Mouse (Mus musculus): Measurements from ENCODE around the gene Mansc4. TPM values are rescaled to one million over a fixed set of nuclear protein-coding genes. Genes with fewer than 3 reads are reported as not detected.
A peak's percentile ranks its signal among the peaks of the same experiment; 100 is the strongest.

Gene Mansc4
- polyA plus RNA-seq (2016; fragmentation: Nextera tagmentation; extraction: Ambion mirVana): 0.41 and 0.68 TPM in 2 replicates

GRCm38 (mm10) chr6:147086594-147087225, at the start of gene Mansc4:
TSS of gene Mansc4 (minus strand) at chr6:147087032.
- Histone ChIP-seq H3K36me3 (replicated peaks) (no peaks in the 10 kb centered on the region), H3K9me3 (no peaks in the 10 kb centered on the region), H3K9ac (peak within 1 kb of the TSS; percentile 45), H3K4me2 (peak within 1 kb of the TSS; percentile 52), H3K4me3 (replicated peaks) (peak within 1 kb of the TSS; percentile 28), H3K27me3 (peaks cover 12% of the 10 kb centered on the region), H3K27ac (peak within 1 kb of the TSS; percentile 46; the same call in 1 of the 2 replicates), H3K4me1 (peaks cover 13% of the 10 kb centered on the region)
- no peak for ATAC-seq (ENCODE audit: low FRiP score)
- WGBS: 7% methylated on average over 20 of the region's 20 CpGs

GRCm38 (mm10) chr6:147127239-147127638, 40.4 kb upstream of the Mansc4 start:
- H3K27me3 ChIP-seq: no peaks in the 10 kb centered on the region
- ATAC-seq (ENCODE audit: low FRiP score): no peak
- no peaks in the 10 kb centered on the region for H3K4me1 ChIP-seq
- H3K4me2 ChIP-seq: no peak overlapping the region
- H3K36me3 ChIP-seq (replicated peaks): no peaks in the 10 kb centered on the region
- H3K9ac ChIP-seq: no peak overlapping the region
- no peak overlapping the region for H3K27ac ChIP-seq
- H3K9me3 ChIP-seq: no peaks in the 10 kb centered on the region
- 92% methylated on average over 10 of the region's 10 CpGs for WGBS
- no peak overlapping the region for H3K4me3 ChIP-seq (replicated peaks)

GRCm38 (mm10) chr6:147121320-147121719, 34.5 kb upstream of the Mansc4 start:
- Histone ChIP-seq H3K36me3 (replicated peaks) (no peaks in the 10 kb centered on the region), H3K9ac (no peak overlapping the region), H3K9me3 (no peaks in the 10 kb centered on the region), H3K4me1 (no peaks in the 10 kb centered on the region), H3K4me3 (replicated peaks) (no peak overlapping the region), H3K4me2 (no peak overlapping the region), H3K27ac (no peak overlapping the region), H3K27me3 (no peaks in the 10 kb centered on the region)
- WGBS: 55% methylated on average over 6 of the region's 6 CpGs
- ATAC-seq (ENCODE audit: low FRiP score): no peak

GRCm38 (mm10) chr6:147118190-147118589, 31.4 kb upstream of the Mansc4 start:
- Histone ChIP-seq H3K4me2 (no peak overlapping the region), H3K27me3 (no peaks in the 10 kb centered on the region), H3K9ac (no peak overlapping the region), H3K4me1 (no peaks in the 10 kb centered on the region), H3K36me3 (replicated peaks) (no peaks in the 10 kb centered on the region), H3K27ac (no peak overlapping the region), H3K9me3 (no peaks in the 10 kb centered on the region), H3K4me3 (replicated peaks) (no peak overlapping the region)
- ATAC-seq (ENCODE audit: low FRiP score): no peak
- WGBS: 87% methylated on average over 3 of the region's 3 CpGs

GRCm38 (mm10) chr6:147117764-147118163, 30.9 kb upstream of the Mansc4 start:
- 93% methylated on average over 7 of the region's 7 CpGs for WGBS
- no peak overlapping the region for H3K4me3 ChIP-seq (replicated peaks)
- H3K27me3 ChIP-seq: no peaks in the 10 kb centered on the region
- no peaks in the 10 kb centered on the region for H3K9me3 ChIP-seq
- H3K4me2 ChIP-seq: no peak overlapping the region
- no peak overlapping the region for H3K27ac ChIP-seq
- ATAC-seq (ENCODE audit: low FRiP score): no peak
- H3K4me1 ChIP-seq: no peaks in the 10 kb centered on the region
- no peak overlapping the region for H3K9ac ChIP-seq
- no peaks in the 10 kb centered on the region for H3K36me3 ChIP-seq (replicated peaks)

- Histone ChIP-seq H3K4me3 (replicated peaks) (no peak overlapping the region), H3K4me2 (no peak overlapping the region), H3K4me1 (no peaks in the 10 kb centered on the region), H3K9ac (no peak overlapping the region), H3K36me3 (replicated peaks) (peaks cover 5% of the 10 kb centered on the region; the same call in 1 of the 2 replicates), H3K27me3 (no peaks in the 10 kb centered on the region), H3K27ac (no peak overlapping the region), H3K9me3 (no peaks in the 10 kb centered on the region)
- ATAC-seq (ENCODE audit: low FRiP score): peak; percentile 76; the same call in 1 of the 2 replicates
- 12% methylated on average over 10 of the region's 10 CpGs for WGBS
These were observed 29.7 kb upstream of the Mansc4 start for GRCm38 (mm10) chr6:147116579-147116978.

- Histone ChIP-seq H3K4me1 (no peaks in the 10 kb centered on the region), H3K9me3 (no peaks in the 10 kb centered on the region), H3K9ac (no peak overlapping the region), H3K27me3 (no peaks in the 10 kb centered on the region), H3K27ac (no peak overlapping the region), H3K4me2 (no peak overlapping the region), H3K36me3 (replicated peaks) (peaks cover 32% of the 10 kb centered on the region), H3K4me3 (replicated peaks) (no peak overlapping the region)
- 82% methylated on average over 7 of the region's 7 CpGs for WGBS
- no peak for ATAC-seq (ENCODE audit: low FRiP score)
These were observed 22.5 kb upstream of the Mansc4 start for GRCm38 (mm10) chr6:147109283-147109682.

- no peak overlapping the region for H3K4me2 ChIP-seq
- no peak for ATAC-seq (ENCODE audit: low FRiP score)
- H3K36me3 ChIP-seq (replicated peaks): peaks cover 36% of the 10 kb centered on the region
- H3K27ac ChIP-seq: no peak overlapping the region
- no peaks in the 10 kb centered on the region for H3K4me1 ChIP-seq
- H3K9me3 ChIP-seq: no peaks in the 10 kb centered on the region
- no peak overlapping the region for H3K4me3 ChIP-seq (replicated peaks)
- no peak overlapping the region for H3K9ac ChIP-seq
- no peaks in the 10 kb centered on the region for H3K27me3 ChIP-seq
- WGBS: 96% methylated on average over 6 of the region's 6 CpGs
These were observed 19.9 kb upstream of the Mansc4 start for GRCm38 (mm10) chr6:147106716-147107115.

- WGBS: 95% methylated on average over 1 of the region's 1 CpGs
- no peak overlapping the region for H3K4me2 ChIP-seq
- no peak overlapping the region for H3K9ac ChIP-seq
- H3K27me3 ChIP-seq: no peaks in the 10 kb centered on the region
- H3K27ac ChIP-seq: no peak overlapping the region
- H3K36me3 ChIP-seq (replicated peaks): peaks cover 36% of the 10 kb centered on the region
- no peak overlapping the region for H3K4me3 ChIP-seq (replicated peaks)
- no peaks in the 10 kb centered on the region for H3K4me1 ChIP-seq
- no peaks in the 10 kb centered on the region for H3K9me3 ChIP-seq
- no peak for ATAC-seq (ENCODE audit: low FRiP score)
These were observed 18.7 kb upstream of the Mansc4 start for GRCm38 (mm10) chr6:147105529-147105928.

- no peak overlapping the region for H3K4me2 ChIP-seq
- no peak for ATAC-seq (ENCODE audit: low FRiP score)
- WGBS: 84% methylated on average over 3 of the region's 3 CpGs
- H3K36me3 ChIP-seq (replicated peaks): peaks cover 21% of the 10 kb centered on the region; the same call in 1 of the 2 replicates
- no peak overlapping the region for H3K27ac ChIP-seq
- no peak overlapping the region for H3K4me3 ChIP-seq (replicated peaks)
- H3K27me3 ChIP-seq: no peaks in the 10 kb centered on the region
- no peak overlapping the region for H3K9ac ChIP-seq
- no peaks in the 10 kb centered on the region for H3K4me1 ChIP-seq
- H3K9me3 ChIP-seq: no peaks in the 10 kb centered on the region
These were observed 15.5 kb upstream of the Mansc4 start for GRCm38 (mm10) chr6:147102293-147102692.

- peaks cover 2% of the 10 kb centered on the region; the same call in 1 of the 2 replicates for H3K4me1 ChIP-seq
- H3K4me2 ChIP-seq: no peak overlapping the region
- no peaks in the 10 kb centered on the region for H3K27me3 ChIP-seq
- H3K36me3 ChIP-seq (replicated peaks): peaks cover 14% of the 10 kb centered on the region; the same call in 1 of the 2 replicates
- no peak overlapping the region for H3K4me3 ChIP-seq (replicated peaks)
- H3K27ac ChIP-seq: no peak overlapping the region
- WGBS: 83% methylated on average over 19 of the region's 19 CpGs
- H3K9me3 ChIP-seq: no peaks in the 10 kb centered on the region
- no peak overlapping the region for H3K9ac ChIP-seq
- no peak for ATAC-seq (ENCODE audit: low FRiP score)
These were observed 12.8 kb upstream of the Mansc4 start for GRCm38 (mm10) chr6:147099458-147100277.

GRCm38 (mm10) chr6:147097346-147097929, 10.6 kb upstream of the Mansc4 start:
- WGBS: 52% methylated on average over 8 of the region's 8 CpGs
- Histone ChIP-seq H3K36me3 (replicated peaks) (no peaks in the 10 kb centered on the region), H3K9ac (no peak overlapping the region), H3K4me2 (no peak overlapping the region), H3K27me3 (no peaks in the 10 kb centered on the region), H3K27ac (no peak overlapping the region), H3K4me1 (peaks cover 20% of the 10 kb centered on the region), H3K9me3 (no peaks in the 10 kb centered on the region), H3K4me3 (replicated peaks) (no peak overlapping the region)
- ATAC-seq (ENCODE audit: low FRiP score): no peak
